Mouse (Mus musculus): ENCODE results near the gene Kcnb1. TPM values are rescaled to one million over a fixed set of nuclear protein-coding genes. Genes with fewer than 3 reads are reported as not detected.

The Kcnb1 gene
- polyA plus RNA-seq, 1 experiment from 2014 or later: 1.0 TPM

- Histone ChIP-seq H3K27ac (no peak overlapping the region), H3K4me3 (no peak overlapping the region), H3K4me1 (no peaks in the 10 kb centered on the region), H3K9me3 (no peaks in the 10 kb centered on the region), H3K4me2 (replicated peaks) (no peak overlapping the region), H3K9ac (no peak overlapping the region), H3K36me3 (peaks cover 88% of the 10 kb centered on the region), H3K27me3 (no peaks in the 10 kb centered on the region)
- 80% methylated on average over 8 of the region's 8 CpGs for WGBS
- ATAC-seq (ENCODE audit: low FRiP score, low read depth): no peak
Observed at GRCm38 (mm10) chr2:167048698-167049358, 141.1 kb downstream of the Kcnb1 start.

GRCm38 (mm10) chr2:167048223-167048622, 141.7 kb downstream of the Kcnb1 start:
- H3K4me3 ChIP-seq: no peak overlapping the region
- no peak overlapping the region for H3K9ac ChIP-seq
- no peaks in the 10 kb centered on the region for H3K9me3 ChIP-seq
- no peak overlapping the region for H3K4me2 ChIP-seq (replicated peaks)
- H3K36me3 ChIP-seq: peaks cover 88% of the 10 kb centered on the region
- 90% methylated on average over 10 of the region's 10 CpGs for WGBS
- H3K27ac ChIP-seq: no peak overlapping the region
- no peaks in the 10 kb centered on the region for H3K27me3 ChIP-seq
- no peaks in the 10 kb centered on the region for H3K4me1 ChIP-seq
- no peak for ATAC-seq (ENCODE audit: low FRiP score, low read depth)

Other genes with a start within 250 kb of the Kcnb1 start
- 108 and 114 TPM in 2 replicates for gene Stau1, start 193.9 kb downstream of the Kcnb1 start, polyA plus RNA-seq (2015; fragmentation: Nextera tagmentation; extraction: Ambion mirVana)
- gene Ddx27, start 175.0 kb downstream of the Kcnb1 start, polyA plus RNA-seq (2015; fragmentation: Nextera tagmentation; extraction: Ambion mirVana): 54.3 and 54.6 TPM in 2 replicates
- gene Znfx1, start 127.1 kb downstream of the Kcnb1 start, polyA plus RNA-seq (2015; fragmentation: Nextera tagmentation; extraction: Ambion mirVana): 6.0 and 7.9 TPM in 2 replicates
- gene Ptgis, start 50.4 kb upstream of the Kcnb1 start, polyA plus RNA-seq (2015; fragmentation: Nextera tagmentation; extraction: Ambion mirVana): 27.2 and 30.5 TPM in 2 replicates
- 10.1 and 13.9 TPM in 2 replicates for gene B4galt5, start 159.0 kb upstream of the Kcnb1 start, polyA plus RNA-seq (2015; fragmentation: Nextera tagmentation; extraction: Ambion mirVana)
- 23.2 and 23.8 TPM in 2 replicates for gene Slc9a8, start 231.6 kb upstream of the Kcnb1 start, polyA plus RNA-seq (2015; fragmentation: Nextera tagmentation; extraction: Ambion mirVana)

Data from limb, embryonic 13.5 days (tissue).